Mouse (Mus musculus): ENCODE data around the gene Apc2. TPM values are rescaled to one million over a fixed set of nuclear protein-coding genes. Genes with fewer than 3 reads are reported as not detected.

Apc2 gene
- polyA plus RNA-seq, 1 experiment, result 4.1 TPM

GRCm38 (mm10) chr10:80288657-80289056 is 7.1 kb upstream of the Apc2 start:
- TF ChIP-seq POLR2A (IDR thresholded peaks at IDR 0.05; ENCODE audit: borderline replicate concordance, extremely low read depth, low read depth, low read length) (no peak), CTCF (IDR thresholded peaks at IDR 0.05; ENCODE audit: insufficient read depth, low read length) (no peak)
- no peak for DNase-seq
- H3K4me3 ChIP-seq (replicated peaks; ENCODE audit: extremely low read depth, low read depth, low read length), result no peak overlapping the region
- no peaks in the 10 kb centered on the region; the same call in 1 of the 2 replicates for H3K4me1 ChIP-seq (ENCODE audit: control insufficient read depth, insufficient read depth, low read length)
- WGBS, result 56% methylated on average over 8 of the region's 8 CpGs

GRCm38 (mm10) chr10:80292251-80293146 is 3.3 kb upstream of the Apc2 start, which contains the start of gene Rps15:
TSS of gene Rps15 (plus strand) at chr10:80292453.
- WGBS, result under 1% methylated on average over 71 of the region's 72 CpGs
- DNase-seq, result peak; percentile 91
- Histone ChIP-seq H3K4me1 (ENCODE audit: control insufficient read depth, insufficient read depth, low read length) (peaks cover 3% of the 10 kb centered on the region; the same call in 1 of the 2 replicates), H3K4me3 (replicated peaks; ENCODE audit: extremely low read depth, low read depth, low read length) (peak within 1 kb of the TSS; percentile 67)
- TF ChIP-seq CTCF (IDR thresholded peaks at IDR 0.05; ENCODE audit: insufficient read depth, low read length), result peak; percentile 44
- peak; percentile 99 for TF ChIP-seq POLR2A (IDR thresholded peaks at IDR 0.05; ENCODE audit: borderline replicate concordance, extremely low read depth, low read depth, low read length)

- Histone ChIP-seq H3K4me1 (ENCODE audit: control insufficient read depth, insufficient read depth, low read length) (peaks cover 3% of the 10 kb centered on the region; the same call in 1 of the 2 replicates), H3K4me3 (replicated peaks; ENCODE audit: extremely low read depth, low read depth, low read length) (peak overlapping the region; percentile 67)
- no peak for DNase-seq
- 15% methylated on average over 14 of the region's 14 CpGs for WGBS
- TF ChIP-seq CTCF (IDR thresholded peaks at IDR 0.05; ENCODE audit: insufficient read depth, low read length), result no peak
- no peak for TF ChIP-seq POLR2A (IDR thresholded peaks at IDR 0.05; ENCODE audit: borderline replicate concordance, extremely low read depth, low read depth, low read length)
Observed at GRCm38 (mm10) chr10:80293325-80293724, 2.5 kb upstream of the Apc2 start.

GRCm38 (mm10) chr10:80294311-80294710 is 1.5 kb upstream of the Apc2 start:
- DNase-seq, result no peak
- WGBS, result 69% methylated on average over 4 of the region's 4 CpGs
- TF ChIP-seq CTCF (IDR thresholded peaks at IDR 0.05; ENCODE audit: insufficient read depth, low read length) (no peak), POLR2A (IDR thresholded peaks at IDR 0.05; ENCODE audit: borderline replicate concordance, extremely low read depth, low read depth, low read length) (no peak)
- H3K4me1 ChIP-seq (ENCODE audit: control insufficient read depth, insufficient read depth, low read length), result peaks cover 3% of the 10 kb centered on the region; the same call in 1 of the 2 replicates
- no peak overlapping the region for H3K4me3 ChIP-seq (replicated peaks; ENCODE audit: extremely low read depth, low read depth, low read length)

- TF ChIP-seq POLR2A (IDR thresholded peaks at IDR 0.05; ENCODE audit: borderline replicate concordance, extremely low read depth, low read depth, low read length), result no peak
- 50% methylated on average over 7 of the region's 7 CpGs for WGBS
- no peak for DNase-seq
- H3K4me3 ChIP-seq (replicated peaks; ENCODE audit: extremely low read depth, low read depth, low read length), result no peak overlapping the region
- H3K4me1 ChIP-seq (ENCODE audit: control insufficient read depth, insufficient read depth, low read length), result peaks cover 3% of the 10 kb centered on the region; the same call in 1 of the 2 replicates
Observed at GRCm38 (mm10) chr10:80294788-80295303, 931 bp upstream of the Apc2 start.

GRCm38 (mm10) chr10:80296824-80297223 is 1.0 kb downstream of the Apc2 start:
- DNase-seq, result no peak
- Histone ChIP-seq H3K4me1 (ENCODE audit: control insufficient read depth, insufficient read depth, low read length) (peaks cover 3% of the 10 kb centered on the region; the same call in 1 of the 2 replicates), H3K4me3 (replicated peaks; ENCODE audit: extremely low read depth, low read depth, low read length) (no peak overlapping the region)
- WGBS, result 76% methylated on average over 5 of the region's 5 CpGs
- TF ChIP-seq CTCF (IDR thresholded peaks at IDR 0.05; ENCODE audit: insufficient read depth, low read length) (no peak), POLR2A (IDR thresholded peaks at IDR 0.05; ENCODE audit: borderline replicate concordance, extremely low read depth, low read depth, low read length) (no peak)

- Histone ChIP-seq H3K4me1 (ENCODE audit: control insufficient read depth, insufficient read depth, low read length) (peaks cover 3% of the 10 kb centered on the region; the same call in 1 of the 2 replicates), H3K4me3 (replicated peaks; ENCODE audit: extremely low read depth, low read depth, low read length) (no peak overlapping the region)
- WGBS, result 62% methylated on average over 8 of the region's 8 CpGs
- DNase-seq, result no peak
- no peak for TF ChIP-seq CTCF (IDR thresholded peaks at IDR 0.05; ENCODE audit: insufficient read depth, low read length)
- no peak for TF ChIP-seq POLR2A (IDR thresholded peaks at IDR 0.05; ENCODE audit: borderline replicate concordance, extremely low read depth, low read depth, low read length)
Observed at GRCm38 (mm10) chr10:80297526-80298133, 1.9 kb downstream of the Apc2 start.

GRCm38 (mm10) chr10:80298571-80299281 is 2.9 kb downstream of the Apc2 start:
- WGBS, result 16% methylated on average over 26 of the region's 26 CpGs
- TF ChIP-seq CTCF (IDR thresholded peaks at IDR 0.05; ENCODE audit: insufficient read depth, low read length), result no peak
- TF ChIP-seq POLR2A (IDR thresholded peaks at IDR 0.05; ENCODE audit: borderline replicate concordance, extremely low read depth, low read depth, low read length), result no peak
- Histone ChIP-seq H3K4me1 (ENCODE audit: control insufficient read depth, insufficient read depth, low read length) (peaks cover 3% of the 10 kb centered on the region; the same call in 1 of the 2 replicates), H3K4me3 (replicated peaks; ENCODE audit: extremely low read depth, low read depth, low read length) (no peak overlapping the region)
- no peak for DNase-seq

GRCm38 (mm10) chr10:80299301-80299700 is 3.5 kb downstream of the Apc2 start:
- Histone ChIP-seq H3K4me3 (replicated peaks; ENCODE audit: extremely low read depth, low read depth, low read length) (no peak overlapping the region), H3K4me1 (ENCODE audit: control insufficient read depth, insufficient read depth, low read length) (peaks cover 3% of the 10 kb centered on the region; the same call in 1 of the 2 replicates)
- WGBS, result 25% methylated on average over 15 of the region's 15 CpGs
- no peak for DNase-seq
- TF ChIP-seq CTCF (IDR thresholded peaks at IDR 0.05; ENCODE audit: insufficient read depth, low read length), result no peak
- no peak for TF ChIP-seq POLR2A (IDR thresholded peaks at IDR 0.05; ENCODE audit: borderline replicate concordance, extremely low read depth, low read depth, low read length)
